Mouse (Mus musculus) common myeloid progenitor, adult 5-6 weeks (primary cell): Measurements from ENCODE around the gene Luc7l. TPM values are rescaled to one million over a fixed set of nuclear protein-coding genes. Genes with fewer than 3 reads are reported as not detected.
"Not testable (repeated sequence)": the region's sequence is repeated elsewhere in the genome, so short reads cannot be mapped to it uniquely, and the experiment has no call there.

Experiments used
- ATAC-seq: replicated peaks from 2 replicates; pipeline ENCODE4 v1.8.0; 2016; ENCODE audit warnings: low read depth, mild to moderate bottlenecking, moderate TSS enrichment, inconsistent platforms; ENCODE audit not compliant: poor library complexity, severe bottlenecking
- total RNA-seq: library from RNA; stranded (forward); fragments of 200-1000, 187-1606 nt; gene quantifications from 2 replicates; pipeline ENCODE4 v1.2.3, GENCODE M21; 2017

Gene Luc7l
- total RNA-seq, 1 experiment from 2014 or later = 104 TPM

DNA sequence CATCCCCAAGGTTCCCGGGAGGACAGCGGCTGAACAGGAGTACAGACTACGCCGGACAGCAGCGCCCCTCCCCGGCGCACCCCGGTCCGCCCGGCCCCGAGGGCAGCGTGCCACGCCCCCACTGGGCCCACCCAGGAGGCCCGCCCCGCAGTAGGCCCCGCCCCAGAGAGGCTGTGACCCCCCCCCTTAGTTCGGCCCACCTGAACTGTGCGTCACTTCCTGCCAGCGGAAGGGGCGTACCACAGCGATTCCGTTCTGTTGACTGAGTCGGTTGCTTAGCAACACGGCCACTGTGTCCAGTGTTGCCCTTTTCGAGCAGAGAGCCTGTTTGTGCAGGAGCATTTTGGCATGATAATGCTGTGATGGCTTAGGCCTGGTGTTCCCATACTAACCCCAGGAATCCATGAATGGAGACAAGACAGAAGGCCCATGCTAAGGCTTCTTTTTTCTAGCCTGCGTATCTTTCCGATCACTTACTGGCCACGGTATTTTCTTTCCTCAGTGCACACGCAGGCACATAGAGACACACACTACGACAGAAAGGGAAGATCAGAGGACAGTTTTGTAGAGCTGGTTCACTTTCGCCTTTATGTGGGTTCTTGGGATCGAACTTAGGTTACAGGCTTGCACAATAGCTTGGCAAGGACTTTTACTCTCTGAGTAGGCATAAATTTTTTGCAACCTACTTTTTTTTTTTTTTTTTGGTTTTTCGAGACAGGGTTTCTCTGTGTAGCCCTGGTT, 8.4 kb upstream of the Luc7l start, which contains the start of gene Fam234a:
Fam234a (minus strand) TSS at position 142 of the 741 bp plus-strand sequence.
- peak; percentile 84 for ATAC-seq

DNA sequence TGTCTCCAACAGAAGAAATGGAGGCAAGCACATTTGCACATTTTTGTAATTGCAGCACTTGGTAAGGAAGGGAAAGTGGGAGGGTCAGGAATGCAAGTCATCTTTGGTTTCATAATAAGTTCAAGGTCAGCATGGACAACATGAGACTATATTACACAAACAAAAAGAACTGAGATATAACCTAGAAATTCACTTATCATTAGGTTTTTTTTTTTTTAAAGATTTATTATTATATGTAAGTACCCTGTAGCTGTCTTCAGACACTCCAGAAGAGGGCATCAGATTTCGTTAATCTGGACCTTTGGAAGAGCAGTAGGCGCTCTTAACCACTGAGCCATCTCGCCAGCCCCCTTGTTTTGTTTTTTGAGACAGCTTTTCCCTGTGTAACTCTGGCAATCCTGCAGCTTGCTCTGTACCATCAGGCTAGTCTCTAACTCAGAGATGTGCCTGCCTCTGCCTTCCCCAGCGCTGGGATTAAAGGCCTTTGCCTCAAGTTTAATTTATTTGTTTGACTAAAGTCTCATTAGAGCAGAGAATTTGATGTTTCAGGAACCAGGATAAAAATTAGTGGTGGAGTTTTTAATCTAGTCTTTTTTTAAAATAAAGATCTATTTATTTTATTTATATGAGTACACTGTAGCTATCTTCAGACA, 684 bp upstream of the Luc7l start:
- no peak for ATAC-seq

DNA sequence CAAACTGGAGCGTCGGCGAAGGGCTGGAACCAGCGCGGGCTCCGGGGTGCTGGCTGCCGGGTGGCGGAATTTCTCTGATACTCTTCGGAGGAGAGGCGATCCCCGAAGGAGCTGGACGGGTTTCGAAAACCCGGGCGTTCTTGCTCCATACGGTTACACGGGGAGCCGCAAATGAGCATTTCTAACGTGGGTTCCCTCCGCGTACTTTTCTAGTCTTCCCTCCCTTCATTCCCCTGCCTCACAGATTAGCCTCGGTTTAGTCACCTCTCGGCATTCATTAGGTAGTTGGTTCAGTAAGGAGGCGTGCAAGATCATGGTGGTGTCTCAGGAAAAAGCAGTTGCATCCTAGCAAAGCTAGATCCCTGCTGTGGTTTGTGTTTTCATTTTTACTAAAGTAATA, 703 bp downstream of the Luc7l start:
- no peak for ATAC-seq

DNA sequence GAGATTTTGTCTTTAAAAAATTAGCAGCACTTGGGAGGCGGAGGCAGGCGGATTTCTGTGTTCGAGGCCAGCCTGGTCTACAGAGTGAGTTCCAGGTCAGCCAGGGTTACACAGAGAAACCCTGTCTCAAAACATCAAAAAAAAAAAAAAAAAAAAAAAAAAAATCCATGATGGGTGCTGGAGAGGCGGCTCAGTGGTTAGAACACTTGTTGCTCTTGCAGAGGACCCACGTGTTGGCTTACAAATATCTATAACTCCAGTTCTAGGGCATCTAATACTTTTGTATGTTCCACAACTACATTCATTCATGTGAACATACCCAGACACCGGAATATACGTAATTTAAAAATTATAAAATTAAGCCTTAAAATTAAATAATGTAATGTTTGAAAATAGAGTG, 2.6 kb downstream of the Luc7l start:
- no peak for ATAC-seq

DNA sequence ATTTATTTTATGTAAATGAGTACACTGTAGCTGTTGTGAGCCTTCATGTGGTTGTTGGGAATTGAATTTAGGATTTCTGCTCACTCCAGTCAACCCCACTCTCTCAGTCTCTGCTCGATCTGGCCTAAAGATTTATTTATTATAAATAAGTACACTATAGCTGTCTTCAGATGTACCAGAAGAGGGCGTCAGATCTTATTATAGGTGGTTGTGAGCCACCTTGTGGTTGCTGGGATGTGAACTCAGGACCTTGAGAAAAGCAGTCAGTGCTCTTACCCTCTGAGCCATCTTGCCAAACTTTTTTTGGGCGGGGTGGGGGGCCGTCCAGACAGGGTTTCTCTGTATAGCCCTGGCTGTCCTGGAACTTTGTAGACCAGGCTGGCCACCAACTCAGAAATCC, 9.1 kb downstream of the Luc7l start:
- ATAC-seq = no peak

DNA sequence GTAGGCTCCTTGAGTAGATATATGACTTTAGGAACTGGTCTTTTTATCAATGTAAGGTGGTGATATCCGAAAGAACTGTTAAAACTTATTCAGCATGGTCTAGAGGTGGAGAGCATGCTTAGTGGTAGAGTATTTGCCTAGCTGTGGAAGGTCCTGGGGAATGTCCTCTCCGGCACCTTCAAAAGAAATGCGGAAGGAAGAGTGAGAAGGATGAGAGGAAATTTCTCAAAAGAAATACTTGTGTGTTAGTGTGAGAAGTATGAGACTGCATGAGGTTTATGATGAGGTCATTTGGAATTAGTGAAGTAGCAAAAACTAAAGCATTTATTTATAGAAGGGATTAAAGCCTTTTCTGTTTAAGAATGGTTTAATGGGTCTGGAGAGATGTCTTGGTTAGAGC, 9.7 kb downstream of the Luc7l start:
- ATAC-seq = no peak

DNA sequence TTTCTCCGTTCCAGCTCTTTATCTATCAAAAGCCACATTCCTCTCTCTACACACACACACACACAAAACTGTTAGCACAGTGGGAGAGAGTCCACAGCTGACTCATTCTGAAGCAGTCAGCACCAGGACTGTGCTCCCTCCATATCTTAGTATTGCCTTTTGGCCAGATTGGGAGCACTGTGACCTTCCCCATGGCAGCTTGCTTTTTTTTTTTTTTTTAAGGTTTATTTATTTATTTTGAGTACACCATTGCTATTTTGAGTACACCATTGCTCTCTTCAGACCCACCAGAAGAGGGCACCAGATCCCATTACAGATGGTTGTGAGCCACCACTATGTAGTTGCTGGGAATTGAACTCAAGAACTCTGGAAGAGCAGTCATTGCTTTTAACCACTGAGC, 16.2 kb downstream of the Luc7l start:
- no peak for ATAC-seq

DNA sequence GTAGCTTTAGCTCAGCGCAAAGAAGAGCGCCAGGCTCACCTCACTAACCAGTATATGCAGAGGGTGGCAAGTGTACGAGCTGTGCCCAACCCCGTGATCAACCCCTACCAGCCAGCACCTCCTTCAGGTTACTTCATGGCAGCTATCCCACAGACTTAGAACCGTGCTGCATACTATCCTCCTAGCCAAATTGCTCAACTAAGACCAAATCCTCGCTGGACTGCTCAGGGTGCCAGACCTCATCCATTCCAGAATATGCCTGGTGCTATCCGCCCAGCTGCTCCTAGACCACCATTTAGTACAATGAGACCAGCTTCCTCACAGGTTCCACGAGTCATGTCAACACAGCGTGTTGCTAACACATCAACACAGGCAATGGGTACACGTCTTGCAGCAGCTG, 16.9 kb downstream of the Luc7l start:
- not testable (repeated sequence) for ATAC-seq

DNA sequence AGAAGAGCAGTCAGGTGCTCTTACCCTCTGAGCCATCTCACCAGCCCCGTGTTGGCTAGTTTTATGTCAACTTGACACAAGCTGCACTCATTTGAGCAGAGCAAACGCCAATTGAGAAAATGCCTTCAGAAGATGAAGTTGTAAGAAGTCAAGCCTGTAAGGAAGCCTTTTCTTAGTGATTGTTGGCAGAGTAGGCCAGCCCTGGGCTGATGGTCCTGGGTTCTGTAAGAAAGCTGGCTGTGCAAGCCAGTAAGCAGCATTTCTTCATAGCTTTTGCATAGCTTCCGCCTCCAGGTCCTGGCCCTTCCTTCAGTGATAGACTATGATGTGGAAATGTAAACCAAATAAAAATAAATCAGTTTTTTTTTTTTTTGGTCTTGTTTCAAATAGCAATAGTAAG, 19.9 kb downstream of the Luc7l start:
- no peak for ATAC-seq

DNA sequence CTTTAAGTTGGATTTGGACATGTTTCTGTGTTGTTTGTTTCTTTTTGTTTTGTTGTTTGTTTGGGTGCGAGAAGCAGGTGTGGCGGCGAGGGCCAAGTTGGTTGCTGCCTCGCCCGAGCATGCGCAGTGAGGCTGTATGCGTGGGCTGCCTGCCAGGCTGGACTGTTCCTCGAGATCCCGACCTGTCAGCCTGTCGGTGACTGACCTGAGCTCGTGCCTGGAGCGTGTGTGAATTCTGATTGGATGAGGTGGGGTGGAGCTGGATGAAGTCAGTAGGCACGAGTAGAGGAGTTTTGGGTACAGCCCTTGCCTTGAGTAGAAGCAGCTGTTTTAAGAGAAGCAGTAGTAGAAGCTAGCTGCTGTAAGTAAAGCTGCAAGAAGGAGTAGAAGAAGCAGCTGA, 23.2 kb downstream of the Luc7l start:
- no peak for ATAC-seq

DNA sequence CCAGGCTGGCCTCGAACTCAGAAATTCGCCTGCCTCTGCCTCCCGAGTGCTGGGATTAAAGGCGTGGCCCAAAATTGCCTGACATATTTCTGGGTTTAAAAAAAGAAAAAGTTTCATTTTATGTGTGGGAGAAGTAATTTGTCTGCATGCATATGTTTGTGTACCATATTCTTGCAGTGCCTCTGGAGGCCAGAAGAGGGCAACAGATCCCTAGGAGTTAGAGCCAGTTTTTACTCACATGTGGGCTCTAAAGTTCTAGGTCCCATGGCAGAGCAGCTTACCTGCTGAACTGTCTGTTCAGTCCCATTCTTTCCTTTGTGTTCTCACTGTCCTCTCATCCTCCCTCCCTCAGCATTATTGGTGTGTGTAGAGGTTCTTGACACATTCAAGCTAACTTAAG, 24.0 kb downstream of the Luc7l start:
- peak; percentile 74 for ATAC-seq

DNA sequence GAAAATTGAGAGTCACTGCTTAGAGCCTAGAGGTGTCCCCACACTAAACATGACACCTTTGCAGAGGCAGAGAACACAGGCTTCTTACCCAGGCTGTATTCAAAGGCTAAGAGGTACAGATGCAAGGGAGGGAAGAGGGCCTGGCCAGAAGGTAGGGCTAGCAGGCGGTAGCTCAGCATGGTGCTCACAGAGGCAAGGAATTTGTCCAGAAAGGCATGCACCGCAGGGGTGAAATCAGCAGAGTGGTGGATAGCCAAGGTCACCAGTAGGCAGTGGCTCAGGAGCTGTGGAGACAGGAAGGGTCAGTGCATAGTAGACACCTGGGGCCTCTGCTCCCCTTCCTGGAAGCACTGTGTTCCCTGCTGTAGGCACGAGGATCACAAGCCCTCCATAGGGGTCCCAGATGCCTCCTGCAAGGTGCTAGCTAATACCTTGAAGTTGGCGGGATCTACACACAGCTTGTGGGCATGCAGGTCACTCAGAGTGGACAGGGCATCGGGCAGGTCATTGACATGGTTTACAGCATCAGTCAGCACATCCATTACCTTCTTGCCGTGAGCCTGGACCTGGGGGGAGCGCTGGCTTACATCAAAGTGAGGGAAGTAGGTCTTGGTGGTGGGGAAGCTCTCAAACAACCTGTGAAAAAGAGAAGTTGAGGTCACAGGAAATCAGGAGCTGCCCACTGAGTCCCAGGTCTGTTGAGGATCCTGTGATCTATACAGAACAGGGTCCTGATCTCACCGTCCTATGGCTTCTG, 33.7 kb downstream of the Luc7l start:
- ATAC-seq = no peak

DNA sequence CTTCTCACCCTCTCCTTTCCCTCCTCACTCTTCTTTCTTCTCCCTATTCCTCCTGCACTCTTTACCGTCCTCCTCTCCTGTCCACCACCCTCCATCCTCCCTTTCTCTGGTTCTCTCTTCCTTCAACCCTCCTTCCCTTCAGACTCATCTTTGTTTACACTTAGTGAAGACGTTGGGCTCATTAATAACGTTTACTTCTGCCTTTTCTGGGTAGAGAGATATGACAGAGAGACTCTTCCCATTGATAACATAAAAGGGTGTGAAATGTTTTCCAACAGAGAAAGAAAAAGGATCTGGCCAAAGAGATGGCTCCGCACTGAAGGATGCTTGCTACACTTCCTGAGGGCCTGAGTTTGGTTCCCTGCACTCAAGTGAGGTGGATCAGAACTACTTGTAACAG, 36.8 kb downstream of the Luc7l start:
- no peak for ATAC-seq

DNA sequence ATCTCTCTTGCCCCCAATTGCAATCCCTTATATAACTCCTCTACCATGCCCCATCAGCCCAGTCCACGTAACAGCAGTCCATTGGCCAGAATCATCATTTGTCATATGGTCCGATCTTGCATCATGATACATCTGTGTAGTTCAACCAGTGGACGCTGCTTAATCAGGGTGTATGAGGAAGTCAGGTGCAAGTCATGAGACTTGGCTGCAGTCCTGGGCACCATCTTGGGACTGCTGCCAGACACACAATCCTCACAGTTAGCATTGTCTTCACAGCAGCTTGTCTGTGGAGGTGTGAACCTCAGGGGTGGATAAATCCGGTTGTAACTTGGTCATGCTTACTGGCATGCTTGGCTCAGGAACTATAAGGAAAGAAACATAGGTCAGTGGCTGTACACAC, 45.6 kb downstream of the Luc7l start:
- not testable (repeated sequence) for ATAC-seq

DNA sequence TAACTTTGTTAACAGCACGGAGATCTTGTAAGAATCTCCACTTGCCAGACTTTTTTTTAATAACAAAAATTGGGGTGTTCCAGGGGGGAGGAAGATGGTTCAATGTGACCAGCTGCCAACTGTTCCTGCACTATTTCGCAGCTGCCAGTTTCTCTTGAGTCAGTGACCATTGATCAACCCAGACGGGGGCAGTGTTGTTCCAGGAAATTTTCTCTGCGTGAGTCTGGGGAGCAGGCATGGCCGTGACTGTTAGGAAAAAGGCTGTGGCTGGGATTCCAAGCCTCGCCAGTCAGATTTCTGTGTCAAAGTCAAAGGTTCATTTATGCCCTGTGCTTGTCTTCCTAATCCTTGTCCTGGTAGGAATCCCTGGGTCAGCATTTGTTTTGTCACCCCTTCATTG, 61.6 kb downstream of the Luc7l start:
- peak; percentile 72; the same call in 1 of the 2 replicates for ATAC-seq

DNA sequence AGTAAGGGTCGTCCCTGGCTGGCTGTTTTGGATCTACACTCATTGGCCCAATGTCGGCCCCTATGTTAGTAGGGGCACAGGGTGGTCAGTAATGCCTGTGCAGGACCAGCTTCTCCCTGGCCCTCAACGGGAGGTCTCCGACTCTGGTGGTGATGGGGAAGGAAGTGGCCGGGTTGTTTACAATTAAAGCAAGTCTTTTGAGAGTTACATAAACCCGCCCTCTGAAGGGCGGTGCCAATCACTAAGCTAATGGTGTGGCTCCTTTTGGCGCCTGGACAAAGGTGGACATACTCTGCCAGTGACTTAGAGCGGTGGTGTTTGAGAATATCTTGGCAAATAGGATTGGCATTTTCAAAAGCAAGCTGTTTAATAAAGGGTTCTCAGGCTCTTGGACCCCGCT, 62.8 kb downstream of the Luc7l start:
- peak; percentile 54 for ATAC-seq

DNA sequence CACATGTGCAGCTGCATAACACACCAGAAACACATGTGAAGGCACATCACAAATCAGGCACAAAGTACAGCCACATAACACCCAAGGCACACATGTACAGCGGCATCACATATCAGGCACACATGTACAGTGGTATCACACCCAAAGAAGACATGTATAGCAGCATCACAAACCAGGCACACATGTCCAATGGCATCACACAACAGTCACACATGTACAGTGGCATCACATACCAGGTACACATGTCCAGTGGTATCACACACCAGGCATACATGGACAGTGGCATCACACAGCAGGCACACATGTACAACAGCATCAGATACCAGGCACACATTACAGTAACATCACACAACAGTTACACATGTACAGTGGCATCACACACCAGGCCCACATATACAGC, 65.7 kb downstream of the Luc7l start:
- no peak for ATAC-seq
